In the genomic region with DNA sequence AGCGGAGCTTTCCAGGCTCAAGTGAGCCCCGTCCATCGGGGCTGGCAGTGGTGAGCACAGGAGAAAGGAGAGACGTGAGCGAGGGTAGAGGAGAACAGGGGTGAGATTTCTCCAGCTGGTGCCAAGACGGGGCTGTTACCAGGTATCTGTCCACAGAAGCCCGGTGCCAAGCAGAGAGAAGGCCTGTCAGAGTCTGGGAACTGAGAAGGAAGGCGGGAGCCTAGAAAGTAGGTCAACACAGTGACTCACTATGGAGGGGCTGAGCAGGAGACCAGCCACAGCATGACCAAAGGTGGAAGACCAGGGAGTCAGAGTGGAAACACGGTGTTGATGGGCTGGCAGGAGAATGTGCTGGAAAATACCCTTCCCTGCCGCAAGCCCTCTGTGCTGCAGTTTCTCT, we compare ENCODE assay signal across 13 mouse cellular contexts.
DNase-seq lines count a peak whose midpoint lies in the region; TF ChIP-seq lines count a peak whose summit lies in the region.
"Had no signal": no experiment of that assay in that cellular context is flagged by ENCODE, and none has a peak within 500 bp of the region (broad histone marks: within the 10 kb centered on the region; RNA-seq: fewer than 3 reads in every experiment).

No protein-coding gene starts in this region.

- peak; percentile 19 to 44 for DNase-seq in adrenal gland, adult (ENCODE audit: inconsistent age in 2 of 2, low spot score in 1 of 2)
- DNase-seq in adrenal gland, postnatal 4 days (ENCODE audit: low spot score in 2 of 2) = no peak
- peak; percentile 13 for DNase-seq in kidney, postnatal 10 days
- DNase-seq in kidney, postnatal 25 days = no peak
- DNase-seq in gastrocnemius, adult 2 months = peak; percentile 74
- peak; percentile 56 for DNase-seq in heart, postnatal 4 days
- DNase-seq in left cerebral cortex, postnatal 14 days (ENCODE audit: low spot score in 2 of 2) = no peak
- no peak for DNase-seq in thymus, postnatal 36 days
- DNase-seq: embryo, embryonic 11 days; thymus, adult 2 months had no signal

- intact Hi-C loops in gastrocnemius, adult 2 months (cut with DNase I) = loop anchor here (5.0 kb wide), 1 partner anchor 72 kb away; no protein-coding TSS in a partner anchor
- intact Hi-C loops in left cerebral cortex, postnatal 14 days (cut with DNase I) = no loop called here

- H3K4me3 ChIP-seq in gastrocnemius, adult 2 months = no peak overlapping the region
- H3K4me3 ChIP-seq: midbrain, embryonic 15.5 days; neural tube, embryonic 15.5 days had no signal

- no peak for TF ChIP-seq CTCF in gastrocnemius, adult 2 months (IDR thresholded peaks at IDR 0.05)

- H3K27ac ChIP-seq in gastrocnemius, adult 2 months = peak overlapping the region; percentile 64
- H3K27ac ChIP-seq: kidney, postnatal 0 days; midbrain, embryonic 15.5 days; neural tube, embryonic 15.5 days had no signal

Comparison
In these comparisons a context has a peak if more than half of its experiments do, and no peak if none do; other contexts are left out.
1. DNase-seq: peak in adrenal gland, adult (2 of 2), kidney, postnatal 10 days (single experiment), gastrocnemius, adult 2 months (single experiment) and heart, postnatal 4 days (single experiment); none in adrenal gland, postnatal 4 days (0 of 2), kidney, postnatal 25 days (0 of 2), left cerebral cortex, postnatal 14 days (0 of 2) and thymus, postnatal 36 days (0 of 2).